Mouse (Mus musculus) forebrain, embryonic 16.5 days (tissue): ENCODE data around the gene Slc8a1. TPM values are rescaled to one million over a fixed set of nuclear protein-coding genes. Genes with fewer than 3 reads are reported as not detected.

Experiments used
- ATAC-seq: fragments of 200-750 bp; cut with Nextera tagmentation; 2 replicates; pipeline ENCODE4 v1.8.0; 2017; ENCODE audit warnings: mild to moderate bottlenecking, moderate library complexity
- H3K27ac ChIP-seq: fragments of 300-500 bp; sonication (generic); 2 replicates; pipeline ENCODE4 v1.5.1; 2014; ENCODE audit warnings: low read length, control low read depth
- H3K27me3 ChIP-seq: fragments of 300-500 bp; sonication (generic); replicated peaks from 2 replicates; pipeline ENCODE4 v1.6.1; 2014; ENCODE audit warnings: low read length; ENCODE audit not compliant: control insufficient read depth, insufficient read depth
- H3K36me3 ChIP-seq: fragments of 300-500 bp; sonication (generic); 2 replicates; pipeline ENCODE4 v1.6.1; 2014; ENCODE audit not compliant: control insufficient read depth, insufficient read depth
- H3K4me1 ChIP-seq: fragments of 300-500 bp; sonication (generic); replicated peaks from 2 replicates; pipeline ENCODE4 v1.6.1; 2014; ENCODE audit warnings: low read length; ENCODE audit not compliant: control insufficient read depth, insufficient read depth
- H3K4me2 ChIP-seq: fragments of 300-500 bp; sonication (generic); 2 replicates; pipeline ENCODE4 v1.6.1; 2014; ENCODE audit warnings: mild to moderate bottlenecking, low read length, control low read depth
- H3K4me3 ChIP-seq: fragments of 300-500 bp; sonication (generic); replicated peaks from 2 replicates; pipeline ENCODE4 v1.5.1; 2014; ENCODE audit warnings: mild to moderate bottlenecking, low read length, control low read depth
- H3K9ac ChIP-seq: fragments of 300-500 bp; sonication (generic); replicated peaks from 2 replicates; pipeline ENCODE4 v1.6.1; 2014; ENCODE audit warnings: low read depth, low read length, control low read depth
- H3K9me3 ChIP-seq: fragments of 300-500 bp; sonication (generic); 2 replicates; pipeline ENCODE4 v1.6.1; 2016; ENCODE audit warnings: low read length; ENCODE audit not compliant: control insufficient read depth
- WGBS: fragments of 180-500 bp; shearing (Covaris S2); extraction: QIAGEN DNeasy Blood & Tissue Kit; methylation state at CpG from one replicate; pipeline ENCODE4 v1.1.7; 2014; 5-methylcytosine and 5-hydroxymethylcytosine counted together
- polyA plus RNA-seq: library from polyadenylated mRNA; unstranded; fragments of >200 nt; fragmentation: Nextera tagmentation; extraction: Ambion mirVana; gene quantifications from 2 replicates; pipeline ENCODE4 v1.2.1, GENCODE M21; 2015

Slc8a1 gene
- polyA plus RNA-seq, 1 experiment from 2014 or later = 21.7 TPM

- Histone ChIP-seq H3K4me1 (no peaks in the 10 kb centered on the region), H3K36me3 (no peaks in the 10 kb centered on the region), H3K4me2 (no peak overlapping the region), H3K4me3 (no peak overlapping the region), H3K27me3 (no peaks in the 10 kb centered on the region), H3K9me3 (no peaks in the 10 kb centered on the region), H3K27ac (no peak overlapping the region), H3K9ac (no peak overlapping the region)
- 86% methylated on average over 6 of the region's 6 CpGs for WGBS
- no peak for ATAC-seq
These were observed 186.1 kb downstream of the Slc8a1 start for GRCm38 (mm10) chr17:81551856-81552635.

- ATAC-seq = no peak
- 84% methylated on average over 3 of the region's 3 CpGs for WGBS
- no peaks in the 10 kb centered on the region for H3K36me3 ChIP-seq
- no peak overlapping the region for H3K9ac ChIP-seq
- H3K4me2 ChIP-seq = no peak overlapping the region
- no peak overlapping the region for H3K4me3 ChIP-seq
- H3K4me1 ChIP-seq = no peaks in the 10 kb centered on the region; the same call in 1 of the 2 replicates
- H3K27ac ChIP-seq = no peak overlapping the region
- no peaks in the 10 kb centered on the region for H3K27me3 ChIP-seq
- no peaks in the 10 kb centered on the region for H3K9me3 ChIP-seq
These were observed 187.3 kb downstream of the Slc8a1 start for GRCm38 (mm10) chr17:81550864-81551263.

- Histone ChIP-seq H3K27me3 (no peaks in the 10 kb centered on the region), H3K4me1 (no peaks in the 10 kb centered on the region; the same call in 1 of the 2 replicates), H3K27ac (no peak overlapping the region), H3K9me3 (no peaks in the 10 kb centered on the region), H3K4me3 (no peak overlapping the region), H3K9ac (no peak overlapping the region), H3K36me3 (no peaks in the 10 kb centered on the region), H3K4me2 (no peak overlapping the region)
- WGBS = 76% methylated on average over 4 of the region's 4 CpGs
- ATAC-seq = no peak
These were observed 190.2 kb downstream of the Slc8a1 start for GRCm38 (mm10) chr17:81548016-81548415.

GRCm38 (mm10) chr17:81546525-81546924 lies 191.7 kb downstream of the Slc8a1 start:
- H3K27me3 ChIP-seq = no peaks in the 10 kb centered on the region
- whole genome bisulfite sequencing = 57% methylated on average over 6 of the region's 6 CpGs
- ATAC-seq = no peak
- no peaks in the 10 kb centered on the region; the same call in 1 of the 2 replicates for H3K4me1 ChIP-seq
- H3K9ac ChIP-seq = no peak overlapping the region
- no peaks in the 10 kb centered on the region for H3K36me3 ChIP-seq
- no peaks in the 10 kb centered on the region for H3K9me3 ChIP-seq
- no peak overlapping the region for H3K4me3 ChIP-seq
- no peak overlapping the region for H3K4me2 ChIP-seq
- H3K27ac ChIP-seq = no peak overlapping the region

GRCm38 (mm10) chr17:81546012-81546411 lies 192.2 kb downstream of the Slc8a1 start:
- Histone ChIP-seq H3K9me3 (no peaks in the 10 kb centered on the region), H3K9ac (no peak overlapping the region), H3K4me1 (no peaks in the 10 kb centered on the region; the same call in 1 of the 2 replicates), H3K36me3 (no peaks in the 10 kb centered on the region), H3K27me3 (no peaks in the 10 kb centered on the region), H3K4me2 (no peak overlapping the region), H3K4me3 (no peak overlapping the region), H3K27ac (no peak overlapping the region)
- WGBS = 80% methylated on average over 5 of the region's 5 CpGs
- no peak for ATAC-seq

DNA sequence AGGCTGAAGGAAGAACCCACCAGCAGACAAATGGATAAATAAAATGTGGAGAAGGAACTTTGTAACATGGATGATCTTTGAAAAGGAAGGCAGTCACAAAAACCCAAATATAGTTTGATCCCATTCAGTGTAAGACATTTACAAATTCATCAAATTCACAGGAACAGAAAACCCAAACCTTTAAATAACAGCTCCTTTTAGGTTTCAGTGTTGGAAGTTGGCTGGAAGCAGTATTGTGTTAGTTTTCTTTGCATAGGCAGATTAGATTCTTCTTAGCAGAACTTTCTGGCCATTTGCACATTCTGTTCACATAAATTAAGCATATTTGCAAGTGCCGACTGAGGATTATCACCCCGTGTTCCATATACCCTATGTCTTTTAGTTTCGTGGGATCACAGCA lies 193.3 kb downstream of the Slc8a1 start:
- no peaks in the 10 kb centered on the region for H3K9me3 ChIP-seq
- no peak overlapping the region for H3K4me3 ChIP-seq
- H3K27ac ChIP-seq = no peak overlapping the region
- H3K4me2 ChIP-seq = no peak overlapping the region
- WGBS = 87% methylated on average over 3 of the region's 3 CpGs
- no peaks in the 10 kb centered on the region; the same call in 1 of the 2 replicates for H3K4me1 ChIP-seq
- no peaks in the 10 kb centered on the region for H3K27me3 ChIP-seq
- no peaks in the 10 kb centered on the region for H3K36me3 ChIP-seq
- no peak overlapping the region for H3K9ac ChIP-seq
- no peak for ATAC-seq

- H3K36me3 ChIP-seq = no peaks in the 10 kb centered on the region
These were observed 195.6 kb downstream of the Slc8a1 start for GRCm38 (mm10) chr17:81542313-81543185.

GRCm38 (mm10) chr17:81538163-81539160 lies 199.7 kb downstream of the Slc8a1 start:
- H3K4me2 ChIP-seq = no peak overlapping the region
- H3K9ac ChIP-seq = no peak overlapping the region
- no peaks in the 10 kb centered on the region for H3K27me3 ChIP-seq
- no peak overlapping the region for H3K27ac ChIP-seq
- WGBS = 74% methylated on average over 9 of the region's 9 CpGs
- H3K9me3 ChIP-seq = no peaks in the 10 kb centered on the region
- no peak overlapping the region for H3K4me3 ChIP-seq
- no peaks in the 10 kb centered on the region for H3K4me1 ChIP-seq
- H3K36me3 ChIP-seq = no peaks in the 10 kb centered on the region
- no peak for ATAC-seq

More at GRCm38 (mm10) chr17:81542313-81543185, 195.6 kb downstream of the Slc8a1 start:
- no peaks in the 10 kb centered on the region; the same call in 1 of the 2 replicates for H3K4me1 ChIP-seq
- H3K9me3 ChIP-seq = no peaks in the 10 kb centered on the region
- peak; percentile 81 for ATAC-seq
- no peak overlapping the region for H3K4me3 ChIP-seq
- WGBS = 64% methylated on average over 12 of the region's 12 CpGs
- H3K27me3 ChIP-seq = no peaks in the 10 kb centered on the region
- H3K9ac ChIP-seq = no peak overlapping the region
- no peak overlapping the region for H3K27ac ChIP-seq
- no peak overlapping the region for H3K4me2 ChIP-seq
